Mouse (Mus musculus): ENCODE results near the gene Taf1a.

DNA sequence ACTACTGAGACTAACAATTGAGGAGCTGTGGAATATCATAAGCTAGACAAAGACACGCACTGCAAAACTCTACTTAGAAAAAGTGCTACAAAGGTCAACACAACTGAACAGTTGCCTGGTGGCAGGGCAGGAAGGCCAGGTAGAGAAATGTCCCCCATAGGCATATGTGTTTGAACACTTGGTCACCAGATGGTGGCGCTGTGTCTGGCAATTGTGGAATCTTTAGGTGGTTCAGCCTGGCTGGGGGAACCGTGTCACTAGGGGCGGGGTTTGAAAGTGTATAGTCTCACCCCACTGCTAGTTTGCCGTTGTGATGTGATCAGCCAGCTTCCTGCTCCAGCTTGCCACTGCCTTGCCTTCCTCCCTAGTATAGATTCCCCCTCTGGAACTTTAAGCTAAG is 14.1 kb upstream of the Taf1a start:
- TF ChIP-seq POLR2A (IDR thresholded peaks at IDR 0.05; ENCODE audit: insufficient read depth, low read length): no peak
- TF ChIP-seq CTCF (IDR thresholded peaks at IDR 0.05; ENCODE audit: low read depth, low read length): no peak
- no peak for TF ChIP-seq EP300 (IDR thresholded peaks at IDR 0.05; ENCODE audit: insufficient read depth, low read depth, low read length)

Data from ES-Bruce4 (cell line).